Mouse (Mus musculus): ENCODE data around the gene Rnf145.

Rnf145 gene

DNA sequence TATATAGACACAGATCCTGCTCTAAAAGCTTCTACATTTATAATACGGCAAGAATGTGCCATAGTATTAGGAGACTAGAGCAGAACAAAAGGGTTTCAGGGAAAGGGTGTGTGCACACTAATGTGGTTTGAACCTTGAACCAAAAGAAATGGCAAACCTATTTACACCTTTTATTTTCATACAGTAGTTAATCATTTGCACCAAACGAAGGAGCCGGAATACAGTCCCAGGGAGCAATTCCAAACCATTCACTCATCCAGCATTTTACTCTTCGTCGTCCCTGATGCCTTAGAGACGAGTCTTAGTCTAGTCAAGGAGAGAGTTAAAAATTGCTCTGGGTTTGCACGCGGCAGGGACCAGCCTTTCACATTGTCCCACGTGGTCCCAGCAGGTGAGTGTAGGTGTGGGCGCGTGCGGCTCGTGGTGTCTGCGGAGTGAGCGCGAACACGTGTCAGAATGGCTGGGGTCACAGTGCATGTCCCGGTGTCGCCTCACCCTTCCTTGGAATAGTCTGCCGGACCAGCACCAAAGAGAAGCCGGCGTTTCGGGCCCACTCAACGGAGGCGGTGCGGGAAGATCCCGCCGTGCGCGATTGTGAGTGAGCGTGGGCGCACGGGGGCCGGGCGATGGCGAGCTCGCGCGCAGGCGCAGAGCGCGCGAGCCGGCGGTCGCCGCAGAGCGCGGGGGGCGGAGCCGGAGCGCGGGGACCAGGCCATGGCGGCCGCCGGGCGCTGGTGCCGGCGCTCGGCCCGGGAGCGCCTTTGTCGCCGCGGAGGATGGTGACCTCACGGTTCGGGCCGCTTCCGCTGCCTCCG is at the start of gene Rnf145:
Rnf145 (plus strand) TSS at position 684 of the 815 bp plus-strand sequence.
- peak; percentile 28 for DNase-seq (ENCODE audit: extremely low read depth, low read depth)

DNA sequence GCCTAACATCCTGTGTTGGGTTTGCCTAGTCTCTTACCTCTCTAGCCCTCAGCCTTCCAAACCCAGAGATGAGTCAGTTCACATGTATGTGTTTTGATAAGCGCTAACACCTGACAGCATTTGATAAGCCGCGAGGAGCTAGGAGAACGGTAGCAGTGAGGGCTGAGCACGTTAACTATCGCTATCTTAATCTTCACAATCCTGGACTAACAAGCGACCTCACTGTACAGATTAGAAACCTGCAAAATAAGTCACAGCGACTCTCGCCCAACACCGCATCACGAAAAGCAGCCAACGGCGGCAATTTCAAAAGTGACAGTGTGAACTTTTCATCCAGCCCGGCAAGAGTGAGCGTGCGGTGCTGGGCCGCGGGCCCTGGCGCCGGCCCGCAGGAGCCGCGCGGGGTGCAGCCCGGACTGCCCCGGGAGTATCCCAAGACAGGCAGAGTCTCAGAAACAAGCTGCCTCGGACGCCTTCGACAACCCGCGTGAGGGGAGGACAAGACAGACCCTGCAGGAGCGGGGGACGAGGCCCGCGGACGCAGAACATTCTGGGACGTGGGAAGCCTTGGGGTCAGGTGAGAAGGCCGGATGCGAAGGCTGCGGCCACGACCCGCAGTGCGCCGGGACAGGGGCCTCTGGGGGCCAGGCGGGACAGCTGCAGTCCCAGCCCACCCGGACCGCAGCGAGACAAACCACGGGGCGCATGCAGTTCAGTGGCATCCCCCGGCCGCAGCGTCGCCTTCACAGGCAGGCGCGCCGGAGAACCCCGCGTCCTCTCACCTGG is 48.9 kb upstream of the Rnf145 start:
- DNase-seq (ENCODE audit: extremely low read depth, low read depth), result peak; percentile 22

DNA sequence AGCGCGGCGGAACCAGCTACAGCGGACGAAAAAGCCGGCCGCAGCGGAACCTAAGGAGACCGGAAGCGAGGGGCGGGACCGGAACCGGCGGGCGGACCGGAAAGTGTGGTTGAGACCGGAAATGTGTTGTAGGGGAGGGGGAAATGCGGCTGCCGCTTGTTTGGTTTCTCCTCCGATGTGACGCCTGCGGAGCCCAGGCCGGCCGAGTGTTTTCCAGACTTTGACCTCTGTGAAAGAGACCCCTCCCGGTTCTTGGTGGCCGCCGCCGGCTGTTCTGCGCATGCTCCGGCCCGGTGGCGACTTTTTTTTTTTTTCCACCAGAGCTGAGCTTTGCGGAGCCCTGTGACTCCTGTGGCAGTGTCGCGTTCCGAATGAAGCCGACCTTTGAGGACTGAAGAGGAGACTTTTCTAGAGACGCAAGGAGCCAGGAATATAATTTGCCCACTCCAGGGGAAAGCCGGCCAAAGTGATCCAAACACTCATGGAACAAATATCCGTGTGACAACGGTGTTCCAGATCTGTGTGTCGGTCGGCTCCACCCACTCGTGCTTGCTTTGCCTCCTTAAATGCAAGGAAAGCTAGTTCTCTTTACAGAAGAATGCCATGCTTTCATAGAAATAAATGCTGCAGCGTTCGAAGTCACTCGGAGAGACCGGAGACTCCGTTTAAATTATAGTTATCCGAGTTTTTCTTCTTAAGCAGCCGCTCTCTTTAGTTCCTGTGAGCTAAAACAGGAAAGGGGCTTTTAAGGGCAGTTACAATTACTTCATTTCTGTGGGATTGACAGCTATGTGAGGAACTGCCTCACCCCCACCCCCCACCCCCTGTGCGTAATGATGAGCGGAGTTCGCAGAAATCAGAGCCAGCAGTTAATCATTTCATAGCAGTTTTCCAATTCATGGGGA is 48.1 kb upstream of the Rnf145 start, which contains the start of gene Ublcp1:
Ublcp1 (minus strand) TSS at position 67 of the 905 bp plus-strand sequence.
- DNase-seq (ENCODE audit: extremely low read depth, low read depth), result peak; percentile 74

DNA sequence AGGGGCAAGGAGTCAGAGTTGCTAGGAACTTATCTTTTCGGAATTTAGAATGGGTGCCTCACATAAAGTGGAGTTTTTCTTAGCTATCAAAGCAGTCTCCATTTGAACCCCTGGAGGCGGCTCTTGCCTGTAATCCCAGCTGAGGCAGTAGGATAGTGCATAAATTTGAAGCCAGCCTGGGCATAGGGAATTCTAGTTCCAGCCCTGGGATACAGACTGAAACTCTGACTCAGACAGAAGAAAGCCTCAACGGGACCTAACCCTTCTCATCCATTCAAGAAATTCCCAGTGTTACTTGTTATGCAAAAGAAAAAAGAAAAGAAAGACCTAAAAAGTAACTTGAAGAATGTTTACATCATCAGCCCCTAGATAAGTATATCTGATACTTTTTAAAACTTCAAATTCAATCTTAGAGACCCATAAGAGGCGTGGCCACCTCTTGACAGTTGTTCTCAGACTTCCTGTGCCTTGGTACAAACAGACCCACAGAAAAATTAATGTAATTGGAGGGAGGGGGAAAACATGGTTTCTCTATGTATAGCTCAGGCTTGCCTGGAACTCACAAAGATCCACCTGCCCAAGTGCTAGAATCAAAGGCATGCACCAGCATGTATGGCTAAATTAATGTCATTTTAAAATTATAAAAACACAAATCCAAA is 47.3 kb upstream of the Rnf145 start:
- DNase-seq (ENCODE audit: extremely low read depth, low read depth), result no peak

DNA sequence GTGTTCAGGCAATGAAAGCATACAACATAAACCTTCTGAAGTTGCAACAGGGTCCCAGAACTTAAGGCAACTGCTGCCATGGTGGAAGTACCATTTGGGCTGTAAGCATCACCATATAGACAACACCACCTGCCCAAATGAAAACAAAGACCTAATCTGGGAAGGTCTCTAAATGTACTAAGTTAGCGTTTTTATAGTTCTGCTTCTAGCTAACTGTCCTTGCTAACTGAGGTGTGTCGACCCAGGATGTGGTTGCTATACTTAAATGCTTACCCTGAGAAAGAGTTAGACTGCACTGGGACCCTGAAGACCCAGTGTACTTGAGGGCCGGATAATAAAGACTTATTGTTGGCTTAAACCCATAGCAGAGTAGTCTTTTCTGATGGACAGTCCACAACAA is 43.3 kb upstream of the Rnf145 start:
- DNase-seq (ENCODE audit: extremely low read depth, low read depth), result no peak

DNA sequence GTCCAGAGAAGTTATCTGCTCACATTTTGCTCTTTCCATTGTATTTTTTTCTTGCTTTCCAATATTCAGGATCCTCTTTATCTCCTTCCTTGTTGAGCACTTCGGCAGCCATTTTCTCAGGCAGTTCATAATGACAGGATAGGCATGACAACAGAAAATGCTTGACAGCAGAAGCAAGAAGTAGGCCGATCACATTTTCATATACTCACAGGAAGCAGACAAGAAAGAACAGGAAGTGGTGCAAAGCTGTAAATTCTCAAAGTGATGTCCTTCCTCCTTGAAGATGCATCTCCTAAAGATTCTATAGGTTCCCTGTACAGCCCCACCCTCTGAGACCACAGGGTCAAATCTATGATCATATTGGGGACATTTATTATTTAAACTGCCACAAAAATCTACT is 42.3 kb upstream of the Rnf145 start:
- no peak for DNase-seq (ENCODE audit: extremely low read depth, low read depth)

DNA sequence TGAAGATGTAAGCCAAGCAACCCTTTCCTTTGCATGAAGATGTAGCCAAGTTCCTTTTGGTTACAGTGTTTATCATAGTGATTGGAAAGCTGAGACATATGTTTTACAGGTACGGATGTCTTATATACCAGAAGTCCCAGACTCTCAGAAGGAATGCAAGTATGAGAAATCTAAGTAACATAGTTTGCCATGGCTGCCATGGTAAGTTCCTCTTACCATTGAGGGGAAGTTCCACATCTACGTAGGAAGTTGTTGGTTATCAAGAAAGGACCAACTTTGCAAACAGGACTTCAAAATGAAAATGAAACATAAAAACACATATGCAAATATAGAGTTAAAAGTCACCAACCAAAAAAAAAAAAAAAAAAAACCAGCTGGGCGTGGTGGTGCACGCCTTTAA is 40.4 kb upstream of the Rnf145 start:
- peak; percentile 12 for DNase-seq (ENCODE audit: extremely low read depth, low read depth)

DNA sequence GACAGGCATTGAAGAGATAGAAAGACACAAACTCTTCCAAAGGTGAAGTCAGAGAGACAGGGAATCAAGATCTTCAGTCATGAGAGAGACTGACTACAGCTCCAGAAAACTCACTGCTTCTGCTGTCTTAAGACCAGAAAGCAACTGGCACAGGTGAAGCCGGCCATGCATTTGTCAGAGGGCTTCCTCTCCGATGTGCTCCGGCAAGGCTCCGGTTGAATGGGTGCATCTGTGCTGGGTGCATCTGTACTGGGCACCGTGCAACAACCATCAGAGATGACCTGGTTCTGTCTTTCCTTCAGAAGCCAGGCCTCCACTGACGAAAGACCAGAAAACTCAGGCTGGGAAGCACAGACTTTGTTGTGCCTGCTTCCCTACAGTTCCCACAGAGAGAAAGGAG is 38.5 kb upstream of the Rnf145 start:
- DNase-seq (ENCODE audit: extremely low read depth, low read depth), result no peak

DNA sequence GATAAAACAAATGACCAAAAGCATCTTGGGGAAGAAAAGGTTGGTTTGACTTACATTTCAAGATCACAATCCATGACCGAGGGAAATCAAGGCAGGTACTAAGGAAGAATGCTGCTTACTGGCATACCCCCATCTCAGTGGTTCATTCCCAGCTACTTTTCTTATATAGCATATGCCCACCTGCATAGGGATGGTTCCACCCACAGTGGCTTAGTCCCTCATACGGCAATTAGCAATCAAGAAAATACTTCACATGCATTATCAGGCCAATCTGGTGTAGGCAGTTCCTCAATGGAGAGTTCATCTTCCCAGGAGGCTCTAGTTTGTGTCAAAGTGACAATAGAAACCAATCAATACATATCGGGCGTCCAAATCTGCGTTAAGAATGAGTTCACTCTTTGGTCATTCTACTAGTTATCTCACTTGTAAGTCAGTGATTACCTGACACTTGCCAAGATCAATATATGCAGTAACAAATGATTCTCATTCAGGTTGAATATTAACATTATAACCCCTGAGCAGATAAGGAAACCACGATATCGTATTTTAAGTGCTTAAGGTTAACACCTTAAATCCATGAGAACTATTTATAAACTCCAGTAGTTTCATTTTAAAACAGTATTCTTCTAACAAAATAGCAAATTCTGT is 33.6 kb upstream of the Rnf145 start:
- no peak for DNase-seq (ENCODE audit: extremely low read depth, low read depth)

DNA sequence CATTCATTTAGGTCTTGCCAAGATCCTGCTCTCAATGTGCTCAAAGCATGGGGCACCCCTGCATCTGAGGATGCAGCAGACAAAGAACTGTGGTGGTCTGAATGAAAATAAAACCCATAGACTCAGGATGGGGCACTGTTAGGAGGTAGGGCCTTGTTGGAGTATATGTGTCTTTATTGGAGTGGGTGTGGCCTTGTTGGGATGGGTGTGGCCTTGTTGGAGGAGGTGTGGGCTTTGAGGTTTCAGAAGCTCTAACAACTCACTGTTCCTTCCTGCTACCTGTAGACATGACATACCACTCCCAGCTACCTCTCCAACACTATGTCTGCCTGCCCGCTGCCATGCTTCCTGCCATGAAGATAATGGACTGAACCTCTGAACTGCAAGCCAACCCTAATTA is 29.6 kb upstream of the Rnf145 start:
- no peak for DNase-seq (ENCODE audit: extremely low read depth, low read depth)

DNA sequence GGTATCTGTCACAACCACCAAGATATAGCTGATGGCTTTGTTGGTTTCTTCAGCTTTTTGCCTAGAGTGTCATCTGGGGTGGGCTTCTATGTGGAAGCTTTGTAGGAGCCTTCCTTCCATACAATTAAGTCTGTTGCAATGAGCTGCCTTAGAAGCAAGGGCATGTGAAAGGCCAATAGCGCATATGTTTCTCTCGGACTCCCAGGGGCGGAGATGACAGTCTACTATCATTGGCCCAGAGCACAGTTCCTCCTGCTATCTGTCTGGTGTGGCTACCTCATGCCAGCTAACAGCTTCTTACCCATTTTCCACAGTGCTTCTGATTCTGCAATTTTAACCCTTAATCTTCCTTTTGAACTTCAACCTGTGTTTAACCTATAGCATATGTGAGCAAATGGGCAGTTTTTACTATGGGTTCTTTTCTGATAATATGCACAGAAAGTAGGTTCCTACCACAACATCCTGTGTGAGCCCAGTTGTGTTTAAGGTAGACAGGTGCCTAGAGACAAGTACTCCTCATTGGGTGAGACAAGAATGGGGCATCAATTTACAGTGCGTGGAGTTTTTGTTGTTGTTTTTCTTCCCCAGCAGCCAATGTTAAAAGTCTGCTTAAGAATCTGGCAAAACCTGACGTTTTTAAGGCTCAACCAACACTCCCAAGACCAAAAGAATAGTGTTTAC is 24.0 kb upstream of the Rnf145 start:
- DNase-seq (ENCODE audit: extremely low read depth, low read depth), result no peak

DNA sequence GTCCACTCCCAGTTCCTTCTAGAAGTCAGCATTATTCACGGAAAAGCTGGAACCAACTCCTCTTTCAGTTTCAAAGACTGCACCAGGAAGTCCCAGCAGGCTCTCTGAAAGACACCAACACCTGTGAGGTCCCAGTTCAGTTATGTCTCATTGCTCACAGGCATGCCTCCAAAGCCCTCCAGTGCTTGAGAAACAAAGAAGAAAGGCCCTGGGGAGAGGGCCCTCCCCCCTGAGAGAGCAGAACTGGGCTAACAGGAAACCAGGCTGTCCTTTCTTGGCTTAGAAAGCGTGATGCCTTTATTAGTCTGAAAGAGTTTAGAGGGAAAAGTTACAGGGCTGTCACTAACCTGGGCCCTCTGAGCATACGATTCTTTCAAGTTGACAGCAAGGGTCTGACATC is 22.5 kb upstream of the Rnf145 start:
- no peak for DNase-seq (ENCODE audit: extremely low read depth, low read depth)

DNA sequence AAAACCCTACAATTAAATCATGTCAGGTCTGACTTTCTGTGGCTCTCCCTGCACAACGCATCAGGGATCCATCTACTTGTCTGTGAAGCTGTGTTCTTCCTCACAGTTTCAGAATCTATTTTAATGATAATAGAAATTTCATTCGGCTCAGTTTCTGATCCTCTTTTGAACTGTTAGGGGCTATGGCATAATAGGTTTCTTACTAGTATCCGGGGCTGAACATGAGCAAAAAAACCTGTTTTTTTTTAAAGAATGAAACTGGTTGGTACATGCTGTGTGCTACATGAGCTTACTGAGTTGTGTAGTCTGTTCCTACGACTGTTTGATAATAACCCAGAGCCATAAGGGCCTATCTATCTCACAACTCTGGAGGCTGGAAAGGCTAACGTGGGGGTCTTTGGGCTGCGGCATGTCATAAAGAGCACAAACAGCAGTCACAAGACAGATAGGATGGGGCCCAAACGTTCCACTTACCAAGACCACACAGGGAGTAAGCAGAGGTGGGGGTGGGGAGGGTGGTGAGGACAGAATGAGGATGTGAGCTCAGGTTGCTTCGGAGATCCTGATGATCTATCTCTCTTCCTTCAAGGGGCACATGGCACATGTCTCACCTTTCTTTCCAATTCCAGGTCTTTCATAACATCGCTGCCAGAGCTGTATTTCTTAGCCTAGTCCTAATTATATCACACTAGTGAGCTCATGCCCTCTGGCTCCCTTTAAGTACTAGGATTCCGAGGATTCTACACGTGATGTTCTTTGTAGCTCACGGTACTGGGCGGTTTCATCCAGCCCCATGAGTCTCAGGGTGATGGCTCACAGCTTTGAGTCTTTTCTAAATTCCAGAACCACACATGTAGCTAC is 20.1 kb upstream of the Rnf145 start:
- DNase-seq (ENCODE audit: extremely low read depth, low read depth), result no peak

DNA sequence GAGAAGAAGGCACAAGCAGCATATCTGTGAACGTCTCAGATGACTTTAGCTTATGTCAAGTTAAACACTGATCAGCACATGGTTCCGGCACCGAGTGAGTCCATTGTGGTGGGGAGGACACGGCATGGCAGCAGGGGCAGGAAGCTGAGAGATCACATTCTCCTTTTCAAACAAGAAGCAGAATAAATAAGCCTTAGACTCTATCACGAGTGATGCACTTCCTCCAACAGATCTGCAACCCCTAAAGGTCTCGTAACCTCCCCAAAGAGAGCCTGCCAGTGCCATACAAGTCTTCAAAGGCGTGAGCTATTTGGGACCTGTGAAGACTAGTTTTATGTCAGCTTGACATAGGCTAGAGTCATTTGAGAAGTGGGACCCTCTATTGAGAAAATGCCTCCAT is 17.8 kb upstream of the Rnf145 start:
- DNase-seq (ENCODE audit: extremely low read depth, low read depth), result no peak

DNA sequence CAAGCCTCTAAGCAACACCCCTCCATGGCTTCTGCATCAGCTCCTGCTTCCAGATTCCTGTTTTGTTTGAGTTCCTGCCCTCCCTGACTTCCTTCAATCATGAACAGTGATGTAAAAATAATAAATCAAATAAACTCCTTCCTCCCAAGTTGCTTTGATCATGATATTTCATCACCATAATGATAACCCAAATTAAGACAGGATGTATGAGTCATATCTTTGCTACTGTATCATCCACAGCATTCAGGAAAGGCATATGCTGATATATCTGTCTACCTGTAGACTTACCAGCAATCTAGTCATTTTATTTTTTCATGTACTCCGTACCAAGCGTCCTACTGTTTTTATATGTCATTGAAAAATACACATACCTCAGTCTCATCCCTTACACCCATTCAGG is 17.3 kb upstream of the Rnf145 start:
- DNase-seq (ENCODE audit: extremely low read depth, low read depth), result no peak

DNA sequence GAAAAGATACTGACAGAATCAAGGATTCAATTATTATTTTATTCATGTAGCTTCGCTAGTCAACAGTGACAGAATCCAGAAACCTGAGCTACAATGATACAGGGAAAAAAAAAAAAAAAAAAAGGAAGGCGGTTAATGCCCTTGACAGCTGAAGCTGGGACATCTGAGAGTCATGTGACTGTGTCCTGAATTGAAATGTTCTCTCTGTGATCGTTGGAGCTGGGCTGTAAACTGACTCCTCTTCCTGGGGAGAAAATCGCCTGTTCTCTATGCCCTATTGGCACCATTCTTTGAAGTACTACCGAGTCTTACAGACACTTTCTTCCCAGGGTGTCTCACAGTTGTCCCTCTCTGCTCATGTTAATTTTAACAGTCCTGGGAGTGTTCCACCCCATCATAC is 15.8 kb upstream of the Rnf145 start:
- no peak for DNase-seq (ENCODE audit: extremely low read depth, low read depth)

DNA sequence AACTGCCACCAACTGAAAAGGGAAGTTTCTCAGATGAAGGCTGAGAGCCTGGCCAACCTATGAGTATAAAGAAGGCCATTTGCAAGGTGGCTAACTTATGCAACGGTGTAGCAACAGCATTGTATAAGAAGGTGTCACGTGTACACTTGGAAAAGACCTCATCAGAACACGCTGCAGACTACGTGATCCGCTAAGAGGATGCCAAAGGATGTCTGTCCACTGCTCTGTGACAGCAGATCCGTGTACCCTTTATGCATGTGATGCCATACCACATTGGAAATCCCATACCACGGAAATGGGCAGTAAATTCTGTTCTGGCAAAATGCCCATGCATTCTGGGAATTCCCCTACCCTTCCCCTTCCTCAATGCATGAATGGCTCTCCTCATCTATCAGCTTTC is 14.6 kb upstream of the Rnf145 start:
- DNase-seq (ENCODE audit: extremely low read depth, low read depth), result no peak

DNA sequence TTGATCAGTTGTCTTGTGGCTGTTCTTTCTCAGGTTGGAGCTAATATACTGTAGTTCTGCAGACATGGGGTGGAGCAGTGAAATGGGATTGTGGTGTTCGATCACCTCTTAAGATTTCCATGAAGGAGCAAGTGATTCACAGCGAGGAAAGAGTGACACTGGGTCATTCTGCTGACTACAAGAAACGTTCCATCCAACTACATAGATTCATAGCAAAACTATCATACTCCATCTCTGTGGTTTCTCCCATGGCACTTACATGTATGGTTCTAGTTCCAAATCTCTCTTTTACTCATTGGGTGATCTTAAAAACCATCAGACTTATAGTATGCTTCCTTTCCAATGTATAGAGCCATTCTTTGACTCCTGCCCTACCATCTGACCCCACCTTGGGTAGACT is 14.0 kb upstream of the Rnf145 start:
- DNase-seq (ENCODE audit: extremely low read depth, low read depth), result no peak

DNA sequence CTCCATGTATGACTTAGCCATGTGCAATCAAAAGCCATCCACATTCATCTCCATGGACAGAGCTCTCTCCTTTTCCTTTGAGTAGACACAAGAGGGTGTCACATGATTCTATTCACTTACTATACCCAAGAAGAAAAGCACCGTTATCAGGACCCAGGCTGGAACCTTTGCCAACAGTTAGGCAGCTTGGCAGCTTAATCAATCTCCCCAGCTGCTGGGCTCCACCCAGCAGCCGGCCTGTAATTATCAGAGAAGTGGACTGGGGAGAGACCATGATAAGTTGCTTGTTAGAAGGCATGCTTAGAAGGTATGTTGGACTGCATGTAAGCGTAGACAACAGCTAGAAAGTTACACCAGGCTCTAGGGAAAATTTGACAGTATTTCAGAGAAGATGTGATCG is 9.9 kb upstream of the Rnf145 start:
- DNase-seq (ENCODE audit: extremely low read depth, low read depth), result peak; percentile 94

All from MEL-GATA-1-ER (cell line).